Mouse (Mus musculus) myocyte (in vitro differentiated cells): ENCODE results near the gene Atp8b2.

Experiments
- E2F4 ChIP-seq: IDR thresholded peaks from one replicate; pipeline ENCODE4 v1.6.1; 2011; ENCODE audit warnings: mild to moderate bottlenecking, control low read depth, moderate library complexity; ENCODE audit not compliant: insufficient read depth
- MAX ChIP-seq: IDR thresholded peaks from one replicate; pipeline ENCODE4 v1.6.1; 2011; ENCODE audit warnings: low read depth, mild to moderate bottlenecking, control low read depth
- MYOD1 ChIP-seq, 3 experiments: IDR thresholded peaks; one replicate each; pipeline ENCODE4 v1.6.1; 2011; ENCODE audit warnings: control low read depth in 2 of 3, low read depth in 2 of 3, mild to moderate bottlenecking in 2 of 3, moderate library complexity in 1 of 3; ENCODE audit not compliant: insufficient read length in 2 of 3, control insufficient read depth in 1 of 3
- MYOG ChIP-seq, 3 experiments: IDR thresholded peaks; one replicate each; pipeline ENCODE4 v1.6.1; 2011; ENCODE audit warnings: control low read depth in 2 of 3, low read depth in 2 of 3, mild to moderate bottlenecking in 2 of 3; ENCODE audit not compliant: insufficient read length in 2 of 3, control insufficient read depth in 1 of 3, insufficient read depth in 1 of 3
- POLR2A ChIP-seq: IDR thresholded peaks from one replicate; pipeline ENCODE4 v1.6.1; 2011; ENCODE audit warnings: low read depth, mild to moderate bottlenecking, control low read depth, moderate library complexity; ENCODE audit not compliant: insufficient read length
- POLR2AphosphoS2 ChIP-seq: IDR thresholded peaks from one replicate; pipeline ENCODE4 v1.6.1; 2011; ENCODE audit warnings: low read depth, control low read depth; ENCODE audit not compliant: insufficient read length
- REST ChIP-seq: IDR thresholded peaks from one replicate; pipeline ENCODE4 v1.6.1; 2011; ENCODE audit warnings: mild to moderate bottlenecking, control low read depth, moderate library complexity; ENCODE audit not compliant: insufficient read depth, insufficient read length
- TCF3 ChIP-seq: IDR thresholded peaks from one replicate; pipeline ENCODE4 v1.6.1; 2011; ENCODE audit warnings: low read depth, control low read depth; ENCODE audit not compliant: insufficient read length

- no peak for TF ChIP-seq POLR2A
- TF ChIP-seq E2F4: no peak
- no peak for TF ChIP-seq MAX
- TF ChIP-seq REST: no peak
- no peak for TF ChIP-seq POLR2AphosphoS2
- no peak for TF ChIP-seq MYOD1 (IDR thresholded peaks at IDR 0.05; ENCODE audit: control insufficient read depth in 1 of 3, insufficient read length in 2 of 3, low read depth in 2 of 3)
- no peak for TF ChIP-seq MYOG (IDR thresholded peaks at IDR 0.05; ENCODE audit: control insufficient read depth in 1 of 3, insufficient read depth in 1 of 3, insufficient read length in 2 of 3, low read depth in 2 of 3)
- no peak for TF ChIP-seq TCF3
Measured at GRCm38 (mm10) chr3:89898011-89898410, 65.3 kb downstream of the Atp8b2 start.
